Mouse (Mus musculus) hindbrain, embryonic 16.5 days (tissue): Measurements from ENCODE around the gene Tnpo1. TPM values are rescaled to one million over a fixed set of nuclear protein-coding genes. Genes with fewer than 3 reads are reported as not detected.

Experiments used
- ATAC-seq: fragments of 200-750 bp; cut with Nextera tagmentation; 2 replicates; pipeline ENCODE4 v1.8.0; 2017; ENCODE audit warnings: moderate TSS enrichment, moderate library complexity
- H3K27ac ChIP-seq: fragments of 300-500 bp; sonication (generic); 2 replicates; pipeline ENCODE4 v1.5.1; 2014; ENCODE audit warnings: low read depth, mild to moderate bottlenecking, control low read depth, low read length, moderate library complexity
- H3K27me3 ChIP-seq: fragments of 300-500 bp; sonication (generic); replicated peaks from 2 replicates; pipeline ENCODE4 v1.6.1; 2014; ENCODE audit warnings: low read length; ENCODE audit not compliant: control insufficient read depth, insufficient read depth
- H3K36me3 ChIP-seq: fragments of 300-500 bp; sonication (generic); 2 replicates; pipeline ENCODE4 v1.6.1; 2014; ENCODE audit warnings: mild to moderate bottlenecking, low read length, moderate library complexity, mixed read lengths; ENCODE audit not compliant: control insufficient read depth, insufficient read depth
- H3K4me1 ChIP-seq: fragments of 300-500 bp; sonication (generic); 2 replicates; pipeline ENCODE4 v1.6.1; 2014; ENCODE audit warnings: low read depth, low read length; ENCODE audit not compliant: control insufficient read depth, insufficient read depth
- H3K4me2 ChIP-seq: fragments of 300-500 bp; sonication (generic); 2 replicates; pipeline ENCODE4 v1.6.1; 2014; ENCODE audit warnings: mild to moderate bottlenecking, low read length, control low read depth, moderate library complexity
- H3K4me3 ChIP-seq: fragments of 300-500 bp; sonication (generic); 2 replicates; pipeline ENCODE4 v1.5.1; 2014; ENCODE audit warnings: mild to moderate bottlenecking, low read length, control low read depth, moderate library complexity
- H3K9ac ChIP-seq: fragments of 300-500 bp; sonication (generic); 2 replicates; pipeline ENCODE4 v1.6.1; 2014; ENCODE audit warnings: low read depth, mild to moderate bottlenecking, control low read depth, low read length, moderate library complexity
- H3K9me3 ChIP-seq: fragments of 300-500 bp; sonication (generic); 2 replicates; pipeline ENCODE4 v1.6.1; 2014; ENCODE audit warnings: mild to moderate bottlenecking, low read length, moderate library complexity; ENCODE audit not compliant: control insufficient read depth
- WGBS: fragments of 180-500 bp; shearing (Covaris S2); extraction: QIAGEN DNeasy Blood & Tissue Kit; methylation state at CpG from one replicate; pipeline ENCODE4 v1.1.7; 2014; 5-methylcytosine and 5-hydroxymethylcytosine counted together
- polyA plus RNA-seq: library from polyadenylated mRNA; unstranded; fragments of >200 nt; fragmentation: Nextera tagmentation; extraction: Ambion mirVana; gene quantifications from 2 replicates; pipeline ENCODE4 v1.2.1, GENCODE M21; 2015

Tnpo1 gene
- polyA plus RNA-seq, 1 experiment from 2014 or later, result 36.2 TPM

- peak; percentile 58 for ATAC-seq
- H3K4me1 ChIP-seq, result peaks cover 7% of the 10 kb centered on the region
- under 1% methylated on average over 68 of the region's 81 CpGs for WGBS
- H3K9ac ChIP-seq, result peak overlapping the region; percentile 92
- H3K36me3 ChIP-seq, result no peaks in the 10 kb centered on the region
- H3K27me3 ChIP-seq, result no peaks in the 10 kb centered on the region
- peak overlapping the region; percentile 92 for H3K27ac ChIP-seq
- H3K9me3 ChIP-seq, result no peaks in the 10 kb centered on the region
- peak overlapping the region; percentile 83 for H3K4me3 ChIP-seq
- H3K4me2 ChIP-seq, result peak overlapping the region; percentile 59
These were observed 111.7 kb downstream of the Tnpo1 start for GRCm38 (mm10) chr13:98814275-98815040.

GRCm38 (mm10) chr13:98813596-98814274 is 112.4 kb downstream of the Tnpo1 start:
- Histone ChIP-seq H3K4me2 (peak overlapping the region; percentile 59), H3K9me3 (no peaks in the 10 kb centered on the region), H3K36me3 (no peaks in the 10 kb centered on the region), H3K4me1 (peaks cover 7% of the 10 kb centered on the region), H3K4me3 (peak overlapping the region; percentile 83), H3K27ac (no peak overlapping the region; the same call in 1 of the 2 replicates), H3K9ac (peak overlapping the region; percentile 92), H3K27me3 (no peaks in the 10 kb centered on the region)
- 22% methylated on average over 12 of the region's 12 CpGs for WGBS
- no peak for ATAC-seq

- Histone ChIP-seq H3K4me2 (peak overlapping the region; percentile 59), H3K9me3 (no peaks in the 10 kb centered on the region), H3K4me3 (no peak overlapping the region), H3K27me3 (no peaks in the 10 kb centered on the region), H3K36me3 (no peaks in the 10 kb centered on the region), H3K9ac (no peak overlapping the region), H3K4me1 (peaks cover 7% of the 10 kb centered on the region), H3K27ac (no peak overlapping the region)
- WGBS, result 73% methylated on average over 2 of the region's 2 CpGs
- no peak for ATAC-seq
These were observed 113.0 kb downstream of the Tnpo1 start for GRCm38 (mm10) chr13:98813167-98813566.

GRCm38 (mm10) chr13:98812285-98812684 is 113.9 kb downstream of the Tnpo1 start:
- no peak overlapping the region for H3K27ac ChIP-seq
- no peak for ATAC-seq
- H3K9me3 ChIP-seq, result no peaks in the 10 kb centered on the region
- H3K4me3 ChIP-seq, result no peak overlapping the region
- no peaks in the 10 kb centered on the region for H3K27me3 ChIP-seq
- peaks cover 7% of the 10 kb centered on the region for H3K4me1 ChIP-seq
- H3K4me2 ChIP-seq, result no peak overlapping the region
- WGBS, result 81% methylated on average over 4 of the region's 4 CpGs
- no peaks in the 10 kb centered on the region for H3K36me3 ChIP-seq
- no peak overlapping the region for H3K9ac ChIP-seq

- 78% methylated on average over 6 of the region's 6 CpGs for WGBS
- Histone ChIP-seq H3K27ac (no peak overlapping the region), H3K4me2 (no peak overlapping the region), H3K9ac (no peak overlapping the region), H3K4me1 (peaks cover 7% of the 10 kb centered on the region), H3K27me3 (no peaks in the 10 kb centered on the region), H3K36me3 (peaks cover under 1% of the 10 kb centered on the region; the same call in 1 of the 2 replicates), H3K4me3 (no peak overlapping the region), H3K9me3 (no peaks in the 10 kb centered on the region)
- no peak for ATAC-seq
These were observed 116.0 kb downstream of the Tnpo1 start for GRCm38 (mm10) chr13:98810143-98810542.

- Histone ChIP-seq H3K4me1 (peaks cover 7% of the 10 kb centered on the region), H3K9me3 (no peaks in the 10 kb centered on the region), H3K9ac (no peak overlapping the region), H3K4me2 (no peak overlapping the region), H3K36me3 (peaks cover 5% of the 10 kb centered on the region), H3K27ac (no peak overlapping the region), H3K27me3 (no peaks in the 10 kb centered on the region), H3K4me3 (no peak overlapping the region)
- WGBS, result 97% methylated on average over 1 of the region's 1 CpGs
- ATAC-seq, result no peak
These were observed 117.1 kb downstream of the Tnpo1 start for GRCm38 (mm10) chr13:98809087-98809486.

- no peak for ATAC-seq
- no peak overlapping the region for H3K9ac ChIP-seq
- no peak overlapping the region for H3K4me3 ChIP-seq
- peaks cover 4% of the 10 kb centered on the region; the same call in 1 of the 2 replicates for H3K9me3 ChIP-seq
- no peak overlapping the region for H3K4me2 ChIP-seq
- no peak overlapping the region for H3K27ac ChIP-seq
- H3K4me1 ChIP-seq, result no peaks in the 10 kb centered on the region
- H3K36me3 ChIP-seq, result peaks cover 11% of the 10 kb centered on the region
- 91% methylated on average over 1 of the region's 1 CpGs for WGBS
- no peaks in the 10 kb centered on the region for H3K27me3 ChIP-seq
These were observed 121.7 kb downstream of the Tnpo1 start for GRCm38 (mm10) chr13:98804480-98804879.

- Histone ChIP-seq H3K27ac (no peak overlapping the region), H3K36me3 (peaks cover 11% of the 10 kb centered on the region), H3K4me2 (no peak overlapping the region), H3K9ac (no peak overlapping the region), H3K4me1 (no peaks in the 10 kb centered on the region), H3K4me3 (no peak overlapping the region), H3K9me3 (peaks cover 4% of the 10 kb centered on the region; the same call in 1 of the 2 replicates), H3K27me3 (no peaks in the 10 kb centered on the region)
- ATAC-seq, result no peak
- 93% methylated on average over 4 of the region's 4 CpGs for WGBS
These were observed 122.5 kb downstream of the Tnpo1 start for GRCm38 (mm10) chr13:98803699-98804098.

GRCm38 (mm10) chr13:98802957-98803356 is 123.2 kb downstream of the Tnpo1 start:
- Histone ChIP-seq H3K4me2 (no peak overlapping the region), H3K4me3 (no peak overlapping the region), H3K36me3 (peaks cover 11% of the 10 kb centered on the region), H3K9ac (no peak overlapping the region), H3K27ac (no peak overlapping the region), H3K9me3 (peaks cover 4% of the 10 kb centered on the region; the same call in 1 of the 2 replicates), H3K4me1 (no peaks in the 10 kb centered on the region), H3K27me3 (no peaks in the 10 kb centered on the region)
- ATAC-seq, result no peak
- WGBS, result 97% methylated on average over 3 of the region's 3 CpGs
